Mouse (Mus musculus): Measurements from ENCODE around the gene Vipas39.
"Not testable (repeated sequence)": the region's sequence is repeated elsewhere in the genome, so short reads cannot be mapped to it uniquely, and the experiment has no call there.

The Vipas39 gene

DNA sequence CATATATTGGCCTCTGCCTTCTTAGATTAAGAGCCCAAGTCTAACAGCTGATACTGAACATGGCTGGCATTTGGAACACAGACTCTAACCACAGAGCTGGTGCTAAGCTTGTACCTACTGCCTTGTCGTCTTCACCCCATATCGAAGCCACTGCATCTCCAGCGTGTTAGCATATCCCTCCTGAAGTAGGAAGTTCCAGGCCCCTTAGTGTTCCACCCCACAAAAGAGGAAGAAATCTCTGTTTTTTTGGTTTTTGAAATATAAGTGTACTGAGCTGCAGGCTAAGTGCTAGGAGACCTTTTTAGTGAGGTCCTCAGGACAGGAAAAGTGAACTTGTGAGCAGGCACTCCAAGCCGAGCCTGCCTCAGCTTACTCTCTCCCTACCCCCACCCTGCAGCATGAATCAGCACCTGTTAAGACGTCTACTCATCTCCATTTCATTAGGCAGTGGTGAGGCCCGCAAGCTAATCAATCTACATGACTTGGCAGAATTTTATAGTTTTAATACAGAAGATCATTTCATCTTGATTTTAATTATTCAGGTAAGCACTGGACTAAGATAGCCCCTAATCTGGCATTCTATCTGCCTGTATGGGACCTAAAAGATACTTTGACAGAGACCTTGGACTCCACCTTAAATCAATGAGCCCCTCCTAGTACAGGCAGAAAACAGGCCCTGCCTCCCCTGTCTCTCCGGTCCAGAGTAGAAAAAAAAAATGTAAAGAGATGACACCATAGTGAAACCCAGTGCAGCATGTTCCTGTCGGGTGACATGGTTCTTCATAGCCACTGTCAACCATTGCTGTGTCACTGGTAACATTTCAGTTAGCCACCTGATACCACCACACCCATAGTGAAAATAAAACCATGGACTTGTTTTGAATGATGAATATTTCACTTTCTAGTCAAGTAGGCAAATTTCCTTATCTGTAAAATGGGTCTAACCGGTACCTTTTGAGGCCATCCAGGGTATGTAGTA, 9.1 kb upstream of the Vipas39 start:
- no peak for ATAC-seq (ENCODE audit: insufficient number of reproducible peaks, low FRiP score, low TSS enrichment)

DNA sequence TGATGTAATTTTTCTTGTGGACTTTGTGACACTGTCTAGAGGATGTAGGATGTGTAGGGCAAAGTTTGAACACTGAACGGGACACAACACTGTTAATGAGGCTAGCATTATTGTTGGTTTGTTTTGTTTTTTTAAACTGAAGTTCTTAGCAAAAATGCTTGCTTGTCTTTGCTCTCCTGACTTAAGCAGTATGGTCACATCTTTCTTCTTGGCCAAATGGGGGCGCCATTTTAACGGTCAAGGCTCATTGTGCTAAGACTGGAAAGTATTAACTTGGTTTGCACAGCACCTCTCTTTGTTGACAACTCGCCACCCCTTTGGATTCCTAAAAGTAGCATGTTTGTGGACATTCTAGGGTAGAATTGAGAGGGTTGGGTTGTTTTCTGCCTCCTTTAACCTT, 1.6 kb upstream of the Vipas39 start:
- no peak for ATAC-seq (ENCODE audit: insufficient number of reproducible peaks, low FRiP score, low TSS enrichment)

DNA sequence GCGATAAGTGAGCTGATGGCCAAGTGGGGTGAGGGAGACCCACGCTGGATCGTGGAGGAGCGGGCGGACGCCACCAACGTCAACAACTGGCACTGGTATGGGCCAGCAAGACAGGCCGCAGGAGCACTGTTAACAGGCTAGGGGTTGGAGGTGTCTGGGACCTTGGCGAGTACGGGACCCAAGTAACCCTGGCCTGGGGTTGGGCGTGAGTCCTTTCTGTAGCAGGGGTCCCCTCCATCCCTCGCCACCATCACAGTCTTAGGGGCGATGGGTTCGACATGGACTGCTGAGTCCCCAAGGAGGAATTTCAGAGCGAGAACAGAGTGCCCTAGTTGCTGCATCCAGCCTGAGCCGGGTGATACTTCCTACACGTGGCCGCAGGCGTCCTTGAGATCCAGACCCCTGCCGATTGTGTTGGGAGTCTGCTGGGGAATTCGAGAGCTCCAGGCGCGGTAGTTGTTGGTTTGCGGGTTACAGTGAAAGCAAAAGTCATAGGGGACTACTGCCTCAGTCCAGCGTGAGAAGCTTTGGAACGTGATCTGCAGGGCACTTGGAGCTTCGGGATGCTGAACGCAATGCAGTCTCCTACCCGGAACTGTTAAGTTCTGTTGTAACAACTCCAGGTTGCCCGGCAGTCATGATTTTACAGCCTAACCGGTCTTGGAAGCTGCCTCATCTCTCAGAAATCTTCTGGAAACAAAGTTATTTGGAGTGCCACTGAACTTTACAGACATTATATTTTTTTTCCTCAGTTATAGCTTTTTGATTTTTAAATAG, 959 bp upstream of the Vipas39 start:
- no peak for ATAC-seq (ENCODE audit: insufficient number of reproducible peaks, low FRiP score, low TSS enrichment)

DNA sequence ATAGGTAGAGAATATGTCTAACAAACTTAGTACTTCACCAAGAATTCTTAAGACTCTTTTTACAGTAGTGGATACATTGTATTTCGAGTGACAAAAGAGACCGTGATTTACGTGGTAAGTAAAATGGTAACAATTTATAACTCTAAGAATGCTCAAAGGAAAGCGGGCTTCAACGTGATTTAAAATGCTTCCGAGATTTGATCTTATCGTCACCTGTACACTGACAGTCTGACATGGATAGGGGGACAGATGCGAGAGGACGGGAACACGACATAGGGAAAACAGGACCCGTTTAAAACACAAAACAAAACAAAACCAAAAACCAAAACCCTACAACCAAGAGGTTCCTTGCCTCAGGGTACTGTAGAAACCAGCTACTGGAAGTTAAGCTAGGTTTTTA, 612 bp downstream of the Vipas39 start:
- no peak for ATAC-seq (ENCODE audit: insufficient number of reproducible peaks, low FRiP score, low TSS enrichment)

DNA sequence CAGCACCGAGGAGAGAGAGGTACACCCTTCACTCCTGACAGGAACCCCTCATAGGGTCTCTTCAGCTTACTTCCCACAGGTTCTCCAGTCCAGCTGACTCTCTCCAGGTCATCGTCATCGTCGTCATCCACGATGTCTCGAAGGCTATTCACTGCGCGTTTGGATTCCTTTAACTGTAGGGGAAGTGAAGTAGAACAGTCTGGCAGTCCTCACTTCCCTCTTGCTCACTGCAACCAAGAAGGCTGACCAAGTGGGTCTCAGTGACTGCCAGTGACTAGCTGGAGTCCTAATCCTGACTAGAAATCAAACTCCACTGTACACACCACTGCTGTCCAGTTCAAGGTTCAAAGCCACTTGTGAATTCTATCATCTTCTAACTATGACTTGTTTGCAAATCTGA, 5.5 kb downstream of the Vipas39 start:
- ATAC-seq (ENCODE audit: insufficient number of reproducible peaks, low FRiP score, low TSS enrichment) = no peak

DNA sequence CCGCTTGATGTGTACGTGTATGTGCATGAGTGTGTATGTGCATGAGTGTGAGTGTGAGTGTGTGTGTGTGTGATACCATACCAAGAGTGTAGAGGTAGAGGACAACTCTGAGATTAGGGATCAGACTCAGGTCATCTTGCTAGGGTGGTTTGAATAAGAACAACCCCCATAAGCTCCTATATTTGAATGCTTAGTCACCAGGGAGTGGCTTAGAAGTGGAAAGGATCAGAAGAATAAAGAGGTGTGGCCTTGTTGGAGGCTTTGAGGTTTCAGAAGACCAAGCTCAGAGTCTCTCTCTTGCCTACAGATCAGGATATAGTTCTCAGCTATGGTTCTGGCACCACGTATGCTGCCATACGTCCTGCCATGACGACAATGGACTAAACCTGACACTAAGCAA, 9.4 kb downstream of the Vipas39 start:
- no peak for ATAC-seq (ENCODE audit: insufficient number of reproducible peaks, low FRiP score, low TSS enrichment)

DNA sequence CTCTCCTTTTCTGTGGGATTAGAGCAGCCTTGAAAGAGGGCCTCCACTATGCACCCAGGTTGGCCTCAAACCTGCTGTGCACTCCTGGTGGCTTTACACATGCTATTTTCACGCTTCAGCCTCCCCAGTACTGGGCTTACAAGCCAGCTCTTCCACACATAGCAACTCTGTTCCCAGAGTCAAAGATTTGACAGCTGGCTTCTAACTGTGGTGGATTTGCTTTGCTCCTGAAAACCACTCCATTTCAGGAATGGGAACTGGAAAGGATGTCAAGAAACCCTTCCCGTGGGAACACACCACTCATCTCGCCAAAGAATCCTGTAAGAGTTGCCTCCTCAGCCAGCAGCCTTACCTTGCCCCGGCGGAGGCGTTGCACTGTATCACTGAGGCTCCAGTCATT, 12.2 kb downstream of the Vipas39 start:
- ATAC-seq (ENCODE audit: insufficient number of reproducible peaks, low FRiP score, low TSS enrichment) = no peak

DNA sequence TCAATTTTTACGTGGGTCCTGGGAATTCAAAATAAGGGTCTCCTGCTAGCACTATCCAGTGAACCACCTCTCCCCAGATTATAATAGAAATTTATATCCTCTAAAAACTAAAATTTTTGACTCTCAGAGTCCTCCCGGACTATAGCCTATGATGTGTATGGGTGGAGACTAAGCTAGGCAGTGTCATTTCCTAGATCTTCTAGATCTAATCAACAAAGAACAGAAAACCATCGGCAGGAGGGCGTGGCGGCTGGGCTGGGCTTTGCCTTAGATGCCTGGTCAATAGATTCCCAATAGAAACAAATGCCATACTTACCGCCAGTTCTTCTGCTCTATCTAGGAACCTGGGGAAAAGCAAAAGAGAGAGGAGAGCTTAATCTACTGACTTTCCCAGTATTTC, 15.9 kb downstream of the Vipas39 start:
- ATAC-seq (ENCODE audit: insufficient number of reproducible peaks, low FRiP score, low TSS enrichment) = no peak

DNA sequence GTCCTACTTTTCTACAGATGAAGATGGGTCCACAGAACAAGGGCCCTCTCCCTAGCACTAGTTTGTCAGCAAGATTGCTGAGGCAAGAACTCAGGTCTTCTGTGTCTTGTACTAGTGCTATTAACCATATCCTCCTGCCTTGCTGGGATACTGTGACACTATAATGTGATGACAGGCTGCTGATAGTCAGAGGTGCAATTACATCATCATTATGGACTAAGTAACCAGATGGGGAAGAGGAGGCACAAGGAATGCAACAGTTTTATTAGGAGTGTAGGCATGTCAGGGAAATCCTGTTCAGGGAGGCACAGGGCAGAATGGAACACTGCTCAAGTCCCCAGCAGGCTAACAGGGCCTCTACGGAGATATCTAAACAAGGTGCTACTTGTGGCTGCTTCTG, 27.4 kb downstream of the Vipas39 start, which contains the start of gene Noxred1:
TSS of gene Noxred1 (minus strand) at position 101 of the 400 bp plus-strand sequence.
- no peak for ATAC-seq (ENCODE audit: insufficient number of reproducible peaks, low FRiP score, low TSS enrichment)

DNA sequence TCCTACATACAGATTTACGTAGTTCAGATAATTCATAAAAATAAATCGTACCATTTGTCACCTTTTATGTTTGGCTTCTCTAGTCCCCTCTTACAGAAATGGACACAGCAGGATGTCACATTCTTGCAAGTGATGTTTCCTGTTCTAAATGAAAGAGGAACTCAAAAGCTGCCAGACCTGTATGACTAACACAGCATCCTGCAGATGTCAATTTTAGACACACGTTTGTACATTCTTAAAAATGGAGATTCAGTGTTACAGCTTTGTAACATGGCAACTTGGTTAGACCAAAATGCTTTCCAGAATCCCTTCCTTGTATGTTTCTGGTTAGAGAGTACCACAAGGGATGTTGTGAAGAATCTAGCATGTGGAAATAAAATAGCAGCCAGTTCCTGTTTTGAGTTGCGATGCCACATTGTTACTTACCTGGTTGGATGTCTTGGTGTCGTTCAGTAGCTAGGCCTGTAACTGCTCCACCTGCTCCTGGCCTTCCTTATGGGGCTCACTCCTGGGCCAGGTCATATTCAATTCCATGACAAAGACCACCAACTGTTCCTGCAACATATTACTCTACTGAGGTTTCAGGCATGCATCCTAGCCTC, 29.1 kb downstream of the Vipas39 start:
- ATAC-seq (ENCODE audit: insufficient number of reproducible peaks, low FRiP score, low TSS enrichment) = no peak

DNA sequence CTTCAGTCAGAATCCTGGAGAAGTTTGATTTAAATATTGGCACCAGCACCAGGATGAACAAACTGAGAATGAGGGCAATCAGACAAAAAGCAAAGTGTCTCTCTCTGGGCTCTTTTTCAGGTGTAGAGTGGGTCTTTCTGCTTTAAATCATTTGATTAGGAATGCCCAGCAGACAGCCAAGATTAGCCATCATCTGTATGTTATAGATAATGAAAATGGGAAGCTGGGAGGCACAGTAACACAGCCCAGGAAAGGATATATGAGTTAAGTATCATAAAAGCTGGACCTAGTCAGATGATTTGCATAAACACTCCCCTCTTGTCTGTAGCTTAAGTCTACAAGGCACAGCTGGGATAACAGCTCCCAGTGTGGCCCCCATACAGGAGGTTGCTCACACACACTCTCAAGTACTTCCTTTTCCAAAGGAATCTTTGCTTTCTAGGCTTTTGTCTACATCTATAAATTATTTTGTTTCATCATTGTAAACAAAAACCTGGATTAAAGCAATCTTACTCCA, 35.6 kb downstream of the Vipas39 start:
- ATAC-seq (ENCODE audit: insufficient number of reproducible peaks, low FRiP score, low TSS enrichment) = no peak

DNA sequence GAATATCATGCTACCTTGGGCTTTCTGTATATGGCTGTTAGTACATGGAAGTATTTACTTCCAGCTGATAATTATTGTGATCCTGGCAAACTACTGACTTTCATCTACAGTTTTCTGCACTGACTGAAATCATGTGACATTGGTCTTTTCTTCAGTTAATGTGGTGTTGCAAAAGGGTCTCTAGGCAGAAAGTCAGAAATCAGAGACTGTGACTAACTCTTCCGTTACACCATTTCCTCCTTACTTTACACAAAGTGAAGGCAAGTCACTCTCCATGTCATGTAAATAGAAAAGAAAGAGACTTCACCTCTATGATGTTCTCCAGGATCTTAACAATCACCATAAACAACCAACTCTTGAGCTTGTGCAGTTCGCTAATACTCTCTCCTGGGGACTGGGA, 36.4 kb downstream of the Vipas39 start:
- no peak for ATAC-seq (ENCODE audit: insufficient number of reproducible peaks, low FRiP score, low TSS enrichment)

DNA sequence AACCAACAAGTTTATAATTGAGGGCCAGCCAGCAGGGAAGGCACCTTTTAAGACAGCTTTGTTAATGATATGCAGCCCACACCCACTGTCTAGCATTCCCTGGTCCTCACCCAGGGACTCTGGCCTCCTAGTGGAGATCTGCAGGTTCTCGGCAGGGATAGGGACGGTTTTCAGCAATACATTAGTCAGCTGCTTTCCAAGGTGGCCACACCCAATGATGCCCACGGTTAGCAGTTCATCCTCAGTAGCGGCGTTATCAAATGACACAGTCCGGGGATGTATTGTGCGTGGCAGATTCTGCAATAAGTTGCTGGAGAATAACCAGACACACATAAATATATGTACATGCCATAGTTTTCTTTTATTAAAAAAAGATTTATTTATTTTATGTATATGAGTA, 39.3 kb downstream of the Vipas39 start:
- ATAC-seq (ENCODE audit: insufficient number of reproducible peaks, low FRiP score, low TSS enrichment) = no peak

DNA sequence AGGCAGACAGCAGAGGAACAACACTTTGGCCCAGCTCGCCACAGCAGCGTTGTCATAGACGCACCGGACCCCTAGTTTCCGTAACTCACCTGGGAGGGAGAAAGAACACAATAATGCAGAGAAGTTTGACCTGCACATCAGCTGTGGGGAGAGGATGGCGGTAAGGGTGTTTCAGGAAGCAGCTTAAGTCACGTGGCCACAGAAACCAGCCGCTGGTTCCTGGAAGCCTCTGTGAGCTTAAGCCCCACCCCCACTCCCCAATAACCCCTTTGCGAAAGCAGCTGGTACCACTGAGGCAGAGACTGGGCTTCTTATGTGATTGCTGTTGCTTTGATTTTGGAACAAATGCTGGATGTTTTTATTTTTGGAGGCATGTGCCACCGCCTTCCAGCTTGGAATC, 41.1 kb downstream of the Vipas39 start:
- no peak for ATAC-seq (ENCODE audit: insufficient number of reproducible peaks, low FRiP score, low TSS enrichment)

DNA sequence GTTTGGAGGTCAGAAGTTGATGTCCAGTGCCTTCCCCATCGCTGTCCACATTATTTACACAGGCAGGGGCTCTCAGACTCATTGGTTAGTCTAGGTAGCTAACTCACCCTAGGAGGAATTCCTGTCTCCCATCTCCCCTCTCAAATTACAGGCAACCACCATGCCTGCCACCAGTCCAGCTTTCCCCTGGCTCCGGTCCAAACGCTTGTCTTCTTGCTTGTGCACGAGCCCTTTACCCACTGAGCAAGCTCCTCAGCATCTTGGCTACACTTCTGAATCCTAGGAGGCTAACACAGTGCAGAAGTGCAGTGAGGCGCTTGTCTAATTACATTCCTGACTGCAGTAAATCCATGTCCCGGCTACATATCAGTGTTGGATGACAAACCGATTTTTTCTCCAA, 46.7 kb downstream of the Vipas39 start:
- ATAC-seq (ENCODE audit: insufficient number of reproducible peaks, low FRiP score, low TSS enrichment) = no peak

DNA sequence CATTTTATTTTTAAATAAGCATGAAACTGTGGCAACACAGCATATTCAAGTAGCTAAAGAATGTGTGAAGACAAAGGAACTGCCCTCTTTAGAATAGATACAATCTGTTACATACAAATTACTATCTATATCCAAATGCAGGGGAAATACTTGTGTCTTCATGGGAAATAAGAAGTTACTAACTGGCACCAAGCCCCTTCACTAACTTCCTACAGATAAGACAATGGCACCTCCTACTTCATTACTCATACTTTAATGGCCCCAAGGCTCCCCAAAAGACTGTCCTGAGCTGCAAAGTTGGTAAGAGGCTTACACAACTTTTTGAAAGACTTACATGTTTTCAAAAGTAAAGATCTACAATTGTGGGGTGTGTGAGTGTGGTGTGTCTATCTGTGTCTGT, 48.5 kb downstream of the Vipas39 start:
- ATAC-seq (ENCODE audit: insufficient number of reproducible peaks, low FRiP score, low TSS enrichment) = no peak

DNA sequence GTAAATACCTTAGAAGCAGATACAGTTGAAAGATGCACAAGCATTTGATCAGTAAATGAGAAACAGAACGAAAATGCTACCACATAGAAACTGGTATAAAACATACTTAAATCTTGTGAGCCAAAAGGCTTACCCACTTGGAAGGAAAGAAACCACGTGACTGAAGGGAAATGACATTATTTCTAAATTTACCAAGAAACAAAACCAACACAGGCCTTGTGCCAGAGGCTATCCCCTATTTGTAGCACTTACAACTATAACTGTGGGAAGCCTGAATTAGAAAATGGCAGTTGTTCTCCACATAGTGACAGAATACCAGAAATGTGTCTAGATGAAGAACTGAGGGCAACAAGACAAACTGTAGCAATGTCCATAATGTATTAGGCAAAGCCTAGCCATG, 50.0 kb downstream of the Vipas39 start:
- ATAC-seq (ENCODE audit: insufficient number of reproducible peaks, low FRiP score, low TSS enrichment) = no peak

DNA sequence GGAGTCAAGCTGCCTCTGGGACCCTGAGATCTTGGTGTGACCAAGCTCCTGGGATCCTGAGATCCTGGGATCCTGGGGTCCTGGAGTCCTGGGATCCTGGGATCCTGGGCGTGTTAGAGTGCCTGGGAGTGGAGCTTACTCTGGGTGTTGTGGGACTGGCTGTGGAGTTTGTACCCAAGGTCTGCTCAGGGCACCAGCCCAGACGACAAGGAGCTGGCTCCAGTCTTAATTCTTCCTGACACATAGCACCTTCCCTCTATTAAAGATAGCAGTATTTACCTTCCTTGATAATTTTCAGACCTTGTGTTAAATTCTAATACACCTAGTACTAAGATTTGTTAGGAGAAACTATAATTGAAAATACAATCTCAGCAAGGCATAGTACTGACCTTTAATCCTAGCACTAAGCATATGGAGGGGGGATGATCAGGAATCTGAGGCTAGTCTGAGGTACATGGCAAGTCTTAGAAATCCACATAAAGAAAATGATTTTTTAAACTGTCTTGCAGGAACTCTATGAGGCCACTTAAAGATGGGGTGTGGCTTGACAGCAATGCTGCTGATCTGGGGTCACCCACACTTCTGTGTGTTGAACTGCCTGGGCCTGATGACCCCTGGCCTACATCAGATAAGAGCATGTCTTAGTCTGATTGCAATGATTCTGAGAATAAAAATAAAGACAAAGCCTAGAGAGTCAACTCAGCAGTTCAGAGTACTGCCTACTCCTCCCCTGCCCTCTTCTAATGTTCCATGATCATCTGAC, 53.0 kb downstream of the Vipas39 start:
- ATAC-seq (ENCODE audit: insufficient number of reproducible peaks, low FRiP score, low TSS enrichment) = no peak

DNA sequence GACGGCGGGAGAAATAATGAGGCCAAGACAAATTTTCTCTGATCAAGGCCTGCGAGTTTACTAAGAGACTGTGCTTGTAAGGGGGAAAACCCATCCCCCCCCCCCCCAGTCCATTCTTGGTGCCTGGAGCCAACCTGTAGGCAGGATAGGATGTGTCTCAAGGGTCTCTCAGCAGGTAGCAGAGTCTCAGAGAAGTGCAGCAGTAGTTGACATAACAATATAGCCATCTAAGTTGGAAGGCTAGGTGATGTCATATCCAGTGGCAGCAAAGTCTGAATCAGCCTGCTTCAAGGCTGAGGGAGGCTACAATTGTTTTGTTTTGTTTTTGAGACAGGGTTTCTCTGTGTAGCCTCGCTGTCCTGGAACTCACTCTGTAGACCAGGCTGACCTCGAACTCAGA, 60.3 kb downstream of the Vipas39 start:
- not testable (repeated sequence) for ATAC-seq (ENCODE audit: insufficient number of reproducible peaks, low FRiP score, low TSS enrichment)

DNA sequence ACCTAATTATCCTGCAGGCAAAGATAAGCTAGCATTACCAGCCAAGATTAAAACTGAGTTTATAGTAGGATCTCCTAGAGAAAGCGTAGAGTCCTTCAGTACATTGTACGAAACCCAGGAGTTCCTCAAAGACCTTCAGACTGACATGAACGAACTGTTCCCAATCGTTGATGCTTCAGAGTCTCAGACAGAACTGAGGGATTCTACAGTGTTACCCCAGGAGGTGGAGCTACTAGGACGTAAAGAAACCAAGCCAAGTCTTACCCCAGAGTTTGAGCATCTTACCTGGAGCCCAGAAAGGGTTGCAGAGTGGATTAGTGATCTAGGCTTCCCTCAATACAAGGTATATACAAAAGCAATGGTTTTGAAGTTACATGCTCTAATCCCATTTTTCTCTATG, 64.4 kb downstream of the Vipas39 start:
- ATAC-seq (ENCODE audit: insufficient number of reproducible peaks, low FRiP score, low TSS enrichment) = no peak

Data from cerebellum, adult (tissue).